Mouse (Mus musculus) ES-E14 (cell line): ENCODE results near the gene Cnmd. TPM values are rescaled to one million over a fixed set of nuclear protein-coding genes. Genes with fewer than 3 reads are reported as not detected.

Experiments used
- DNase-seq: peaks from one replicate; pipeline ENCODE4 v3.0.0-alpha.2; 2013; ENCODE audit warnings: low read depth, low spot score
- H3K27ac ChIP-seq: 2 replicates; pipeline ENCODE4 v1.5.1; 2012; ENCODE audit warnings: low read depth, mild to moderate bottlenecking, low read length, moderate library complexity, mixed read lengths; ENCODE audit not compliant: poor library complexity, insufficient read depth, severe bottlenecking
- H3K36me3 ChIP-seq: 2 replicates; pipeline ENCODE4 v1.6.1; 2012; ENCODE audit warnings: mild to moderate bottlenecking, low read length, moderate library complexity, mixed read lengths; ENCODE audit not compliant: control insufficient read depth, poor library complexity, insufficient read depth, severe bottlenecking
- H3K4me1 ChIP-seq, 2 experiments: fragments of 150-350 bp in 1 of 2; sonication (generic) in 1 of 2; 2 replicates each; pipeline ENCODE4 v1.6.1; 2012; ENCODE audit warnings: low read length in 2 of 2, mild to moderate bottlenecking in 1 of 2, mixed read lengths in 1 of 2; ENCODE audit not compliant: control insufficient read depth in 2 of 2, insufficient read depth in 2 of 2, poor library complexity in 1 of 2
- H3K4me3 ChIP-seq, 2 experiments: fragments of 150-350 bp in 1 of 2; sonication (generic) in 1 of 2; 2 replicates each; pipeline ENCODE4 v1.5.1; 2012; ENCODE audit warnings: low read length in 2 of 2, low read depth in 1 of 2, mild to moderate bottlenecking in 1 of 2, mixed read lengths in 1 of 2; ENCODE audit not compliant: insufficient read depth in 1 of 2, poor library complexity in 1 of 2, severe bottlenecking in 1 of 2
- H3K9ac ChIP-seq: 2 replicates; pipeline ENCODE4 v1.6.1; 2012; ENCODE audit warnings: low read depth, mild to moderate bottlenecking, low read length, mixed read lengths; ENCODE audit not compliant: poor library complexity, insufficient read depth, severe bottlenecking
- H3K9me3 ChIP-seq: fragments of 150-350 bp; sonication (generic); 2 replicates; pipeline ENCODE4 v1.6.1; 2012; ENCODE audit warnings: low read depth, mild to moderate bottlenecking, low read length; ENCODE audit not compliant: control insufficient read depth, insufficient read depth
- CHD2 ChIP-seq: IDR thresholded peaks from 2 replicates; pipeline ENCODE4 v1.6.1; 2014; ENCODE audit warnings: mild to moderate bottlenecking, low read depth, low read length, inconsistent platforms
- HCFC1 ChIP-seq: IDR thresholded peaks from 2 replicates; pipeline ENCODE4 v1.6.1; 2012; ENCODE audit warnings: low read length, inconsistent platforms, borderline replicate concordance; ENCODE audit not compliant: insufficient read depth
- MAFK ChIP-seq: IDR thresholded peaks from 2 replicates; pipeline ENCODE4 v1.6.1; 2014; ENCODE audit warnings: mild to moderate bottlenecking, low read depth, low read length, inconsistent platforms; ENCODE audit not compliant: insufficient read depth
- ZC3H11A ChIP-seq: IDR thresholded peaks from 2 replicates; pipeline ENCODE4 v1.6.1; 2012; ENCODE audit warnings: low read depth, mild to moderate bottlenecking, inconsistent platforms, low read length, borderline replicate concordance
- ZNF384 ChIP-seq: IDR thresholded peaks from 2 replicates; pipeline ENCODE4 v1.6.1; 2012; ENCODE audit warnings: low read depth, low read length, inconsistent platforms
- in situ Hi-C, 2 experiments: fragments of 600-800 bp; cut with MboI; formaldehyde crosslinking; loops; one replicate each; pipeline ENCODE4 v1.15.1; 2025; ENCODE audit warnings: low sequenced_read_pairs in 2 of 2, inconsistent platforms in 1 of 2; ENCODE audit not compliant: unreplicated experiment in 2 of 2
- total RNA-seq: library from RNA; depleted of rRNA; stranded (reverse); fragments of 300-350 nt; gene quantifications from 2 replicates; pipeline ENCODE4 v1.2.3, GENCODE M21; 2012

Cnmd gene
- total RNA-seq, 1 experiment: not detected

DNA sequence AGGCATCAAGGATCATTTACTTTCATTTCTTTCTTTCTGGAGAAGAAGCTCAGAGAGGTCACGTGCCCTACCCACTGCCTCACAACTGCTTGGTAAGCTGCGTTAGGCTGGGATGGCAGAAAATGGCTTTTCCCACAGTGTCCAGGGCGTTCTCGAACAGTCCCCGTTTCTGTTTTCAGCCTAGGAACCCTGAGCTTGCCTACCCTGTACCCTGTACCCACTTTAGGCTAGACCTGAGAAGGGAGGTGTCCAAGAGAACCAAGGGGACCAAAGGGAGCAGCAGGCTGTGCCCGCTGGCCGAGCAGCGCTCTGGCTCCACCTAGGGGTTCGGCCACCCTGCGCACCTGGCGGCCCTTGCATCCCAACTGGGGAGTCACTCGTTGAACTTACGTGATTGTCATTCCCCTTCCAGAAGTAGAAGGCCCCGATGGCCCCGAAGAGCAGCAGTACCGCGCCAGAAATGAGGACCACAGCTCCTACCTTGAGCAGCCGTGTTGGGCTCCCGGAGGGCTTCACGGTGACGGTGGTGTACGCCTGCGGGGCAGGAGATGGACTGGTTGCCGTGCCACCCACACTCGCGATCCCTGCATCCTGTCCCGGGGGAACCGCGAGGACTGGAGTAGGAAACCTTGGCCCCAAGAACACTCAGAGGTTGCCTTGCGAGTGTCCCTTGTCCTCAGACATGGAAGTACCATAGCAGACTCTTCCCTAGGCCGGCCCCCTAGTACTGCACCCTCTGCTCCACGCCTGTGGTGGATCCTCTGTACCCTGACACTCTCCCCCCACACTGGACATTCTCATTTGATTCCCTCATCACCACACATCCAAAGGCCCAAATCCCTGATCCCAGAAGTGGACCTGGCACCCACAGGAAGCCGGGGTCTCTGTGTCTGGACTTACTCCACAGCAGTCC is 709 bp downstream of the Cnmd start:
- no peak for TF ChIP-seq CHD2
- no peaks in the 10 kb centered on the region for H3K4me1 ChIP-seq
- H3K4me3 ChIP-seq: peak overlapping the region; percentile 44 to 58
- no peaks in the 10 kb centered on the region for H3K36me3 ChIP-seq
- H3K9ac ChIP-seq: peak overlapping the region; percentile 15; the same call in 1 of the 2 replicates
- in situ Hi-C loops: no loop called here
- no peak overlapping the region for H3K27ac ChIP-seq
- peak; percentile 25 for DNase-seq
- no peaks in the 10 kb centered on the region for H3K9me3 ChIP-seq

- Histone ChIP-seq H3K9ac (no peak overlapping the region), H3K9me3 (no peaks in the 10 kb centered on the region), H3K4me1 (no peaks in the 10 kb centered on the region), H3K27ac (no peak overlapping the region), H3K36me3 (no peaks in the 10 kb centered on the region), H3K4me3 (no peak overlapping the region)
- TF ChIP-seq ZNF384: no peak
- no peak for TF ChIP-seq HCFC1
- TF ChIP-seq MAFK: no peak
- no peak for TF ChIP-seq ZC3H11A
- no peak for TF ChIP-seq CHD2
- no peak for DNase-seq
- in situ Hi-C loops: no loop called here
Observed at GRCm38 (mm10) chr14:79660467-79660866, 1.5 kb downstream of the Cnmd start.

- H3K4me3 ChIP-seq: no peak overlapping the region
- no peaks in the 10 kb centered on the region for H3K4me1 ChIP-seq
- in situ Hi-C loops: no loop called here
- DNase-seq: no peak
- H3K9me3 ChIP-seq: no peaks in the 10 kb centered on the region
- TF ChIP-seq HCFC1: no peak
- no peak for TF ChIP-seq ZNF384
- no peak for TF ChIP-seq MAFK
- H3K27ac ChIP-seq: no peak overlapping the region
- H3K36me3 ChIP-seq: no peaks in the 10 kb centered on the region
- no peak overlapping the region for H3K9ac ChIP-seq
Observed at GRCm38 (mm10) chr14:79658748-79659508, 3.0 kb downstream of the Cnmd start.

DNA sequence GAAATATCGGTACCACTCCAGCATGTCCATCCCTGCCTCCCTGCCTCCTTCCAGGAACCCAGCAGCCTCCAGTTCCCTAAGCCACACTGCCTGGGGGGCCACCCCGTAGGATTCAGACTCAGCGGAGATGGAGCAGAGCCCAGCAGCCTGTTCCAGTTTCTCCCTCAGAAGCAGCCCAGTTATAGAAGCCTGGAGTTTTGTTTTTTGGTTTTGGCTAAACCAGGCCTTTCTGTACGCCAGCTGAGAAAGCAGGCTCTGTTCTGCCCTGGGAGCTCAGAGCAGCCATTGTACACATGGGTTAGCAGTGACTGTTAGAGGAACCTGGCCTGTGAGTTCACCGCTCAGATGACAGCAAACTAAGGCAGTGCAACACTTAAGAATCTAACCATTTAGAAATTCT is 3.7 kb downstream of the Cnmd start:
- no peak overlapping the region for H3K4me3 ChIP-seq
- TF ChIP-seq MAFK: no peak
- no peak for TF ChIP-seq ZNF384
- TF ChIP-seq HCFC1: no peak
- no peak for TF ChIP-seq CHD2
- TF ChIP-seq ZC3H11A: no peak
- H3K36me3 ChIP-seq: no peaks in the 10 kb centered on the region
- no peak for DNase-seq
- H3K9me3 ChIP-seq: no peaks in the 10 kb centered on the region
- no peak overlapping the region for H3K27ac ChIP-seq
- H3K9ac ChIP-seq: no peak overlapping the region
- in situ Hi-C loops: no loop called here
- H3K4me1 ChIP-seq: no peaks in the 10 kb centered on the region
